ENCODE assay signal across 10 mouse cellular contexts in the genomic region with DNA sequence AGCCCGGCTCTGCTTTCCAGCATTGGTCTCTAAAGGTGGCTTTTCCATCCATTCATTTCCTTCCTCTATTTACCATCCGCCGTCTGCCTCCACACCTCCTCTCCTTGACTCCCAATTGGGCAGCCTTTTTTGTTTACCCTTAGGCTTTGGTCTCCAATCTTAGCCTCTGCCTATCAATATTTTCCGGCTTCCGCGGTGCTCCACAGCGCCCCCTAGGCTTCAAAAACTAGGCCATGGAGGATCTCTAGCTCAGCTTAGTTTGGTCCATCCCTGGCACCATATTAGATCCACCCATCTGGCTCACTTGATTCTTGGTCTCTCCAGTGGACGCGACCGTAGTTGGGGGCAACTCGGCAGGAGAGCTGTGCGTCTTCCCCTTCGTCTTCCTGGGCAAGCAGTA. TPM values are rescaled to one million over a fixed set of nuclear protein-coding genes. Genes with fewer than 3 reads are reported as not detected.
DNase-seq lines count a peak whose midpoint lies in the region; ATAC-seq and TF ChIP-seq lines count a peak whose summit lies in the region.
"Had no signal": no experiment of that assay in that cellular context is flagged by ENCODE, and none has a peak within 500 bp of the region (broad histone marks: within the 10 kb centered on the region; RNA-seq: fewer than 3 reads in every experiment).

No protein-coding gene starts in this region.

- ATAC-seq in embryonic facial prominence, embryonic 14.5 days (ENCODE audit: low read depth), result no peak
- no peak for ATAC-seq in activated CD4-positive, CD25-positive, alpha-beta regulatory T cell, adult 4 months
- ATAC-seq: inflammation-experienced regulatory T-cells, adult 6 months had no signal

- peaks cover 86% of the 10 kb centered on the region for H3K27me3 ChIP-seq in E14TG2a.4 (ENCODE audit: insufficient read depth, low read length)
- peaks cover 52% of the 10 kb centered on the region for H3K27me3 ChIP-seq in embryonic facial prominence, embryonic 14.5 days (replicated peaks; ENCODE audit: control insufficient read depth, insufficient read depth, low read length)

- 0 out of 2 replicates have a peak, but pooled peaks cover 1% of the 10 kb centered on the region for H3K9me3 ChIP-seq in E14TG2a.4 (ENCODE audit: low read length)
- no peaks in the 10 kb centered on the region for H3K9me3 ChIP-seq in embryonic facial prominence, embryonic 14.5 days (ENCODE audit: control insufficient read depth, low read length)

- H3K36me3 ChIP-seq in E14TG2a.4 (ENCODE audit: insufficient read depth, low read length), result no peaks in the 10 kb centered on the region
- no peaks in the 10 kb centered on the region for H3K36me3 ChIP-seq in embryonic facial prominence, embryonic 14.5 days (ENCODE audit: control insufficient read depth, insufficient read depth, low read length)

- WGBS in embryonic facial prominence, embryonic 14.5 days, result 26% methylated on average over 13 of the region's 13 CpGs

- no peak overlapping the region for H3K4me3 ChIP-seq in left cerebral cortex, adult 2 months
- peak overlapping the region; percentile 71 for H3K4me3 ChIP-seq in E14TG2a.4 (replicated peaks; ENCODE audit: low read length)
- H3K4me3 ChIP-seq in embryonic facial prominence, embryonic 14.5 days (ENCODE audit: low read depth, low read length), result 0 out of 2 replicates have a peak overlapping the region, but pooled peaks have one; percentile 10

- TF ChIP-seq CTCF in left cerebral cortex, adult 2 months (IDR thresholded peaks at IDR 0.05), result peak; percentile 44
- peak; percentile 80 for TF ChIP-seq CTCF in E14TG2a.4 (conservative IDR thresholded peaks at IDR 0.05; ENCODE audit: low read length)

- H3K4me2 ChIP-seq in embryonic facial prominence, embryonic 14.5 days (ENCODE audit: low read depth, low read length), result no peak overlapping the region

- no peak overlapping the region for H3K27ac ChIP-seq in left cerebral cortex, adult 2 months
- H3K27ac ChIP-seq in embryonic facial prominence, embryonic 14.5 days (replicated peaks; ENCODE audit: low read depth, low read length), result no peak overlapping the region

- intact Hi-C loops in left cerebral cortex, adult 2 months (cut with DNase I), result loop anchor here (2.0 kb wide), 1 partner anchor 26 kb away; no protein-coding TSS in a partner anchor
- intact Hi-C loops in left cerebral cortex, postnatal 10 days (cut with DNase I), result no loop called here

- peak; percentile 50 for DNase-seq in embryo, embryonic 10.5 days (ENCODE audit: low spot score)
- no peak for DNase-seq in embryo, embryonic 11 days
- no peak for DNase-seq in left cerebral cortex, adult 2 months (ENCODE audit: extremely low spot score in 1 of 2, low spot score in 2 of 2)
- DNase-seq in left cerebral cortex, postnatal 10 days (ENCODE audit: extremely low spot score in 1 of 2, low spot score in 2 of 2), result no peak
- no peak for DNase-seq in embryonic facial prominence, embryonic 14.5 days (ENCODE audit: low spot score)
- DNase-seq in thymus, postnatal 36 days, result no peak
- DNase-seq: cerebellum, adult 9-10 months had no signal

- H3K4me1 ChIP-seq in E14TG2a.4 (replicated peaks; ENCODE audit: low read depth, low read length), result peaks cover 63% of the 10 kb centered on the region
- 0 out of 2 replicates have a peak, but pooled peaks cover 4% of the 10 kb centered on the region for H3K4me1 ChIP-seq in embryonic facial prominence, embryonic 14.5 days (ENCODE audit: control insufficient read depth, insufficient read depth, low read length)

- no peak overlapping the region for H3K9ac ChIP-seq in embryonic facial prominence, embryonic 14.5 days (ENCODE audit: low read depth, low read length)

RNA-seq across cellular contexts. Expression of a gene that starts 9.9 kb away (rescaled TPM):
- total RNA-seq in left cerebral cortex, adult 2 months (2021), result 1 to 10 TPM; 1.4 TPM
- 1 to 10 TPM; 2.9 to 3.4 TPM for total RNA-seq in left cerebral cortex, postnatal 10 days (2021)
- 33.7 and 52.0 TPM in 2 replicates for polyA plus RNA-seq in embryonic facial prominence, embryonic 14.5 days (2014; fragmentation: Nextera tagmentation; extraction: Ambion mirVana)
- 1 to 10 TPM in 1 of 2 experiments, under 1 TPM in 1; 0.78 to 1.4 TPM for polyA plus RNA-seq in activated CD4-positive, CD25-positive, alpha-beta regulatory T cell, adult 4 months (2017; shearing (Covaris generic))

RNA-seq across cellular contexts. Expression of a gene that starts 10.1 kb away (rescaled TPM):
- 100 to 1,000 TPM; 575 to 581 TPM for total RNA-seq in left cerebral cortex, adult 2 months (2021)
- total RNA-seq in left cerebral cortex, postnatal 10 days (2021), result 100 to 1,000 TPM; 350 to 355 TPM
- polyA plus RNA-seq in embryonic facial prominence, embryonic 14.5 days (2014; fragmentation: Nextera tagmentation; extraction: Ambion mirVana), result 0.56 and 1.1 TPM in 2 replicates
- polyA plus RNA-seq in activated CD4-positive, CD25-positive, alpha-beta regulatory T cell, adult 4 months (2017; shearing (Covaris generic)), result under 1 TPM in 1 of 2 experiments, not detected in 1; 0.34 TPM

RNA-seq across cellular contexts. Expression of a gene that starts 38.9 kb away (rescaled TPM):
- 10 to 100 TPM; 27.2 to 28.0 TPM for total RNA-seq in left cerebral cortex, adult 2 months (2021)
- total RNA-seq in left cerebral cortex, postnatal 10 days (2021), result 10 to 100 TPM; 22.7 to 24.4 TPM
- 11.9 and 13.9 TPM in 2 replicates for polyA plus RNA-seq in embryonic facial prominence, embryonic 14.5 days (2014; fragmentation: Nextera tagmentation; extraction: Ambion mirVana)
- 1 to 10 TPM; 6.7 to 9.0 TPM for polyA plus RNA-seq in activated CD4-positive, CD25-positive, alpha-beta regulatory T cell, adult 4 months (2017; shearing (Covaris generic))
